Mouse (Mus musculus): ENCODE results near the gene Tas2r144.

DNA sequence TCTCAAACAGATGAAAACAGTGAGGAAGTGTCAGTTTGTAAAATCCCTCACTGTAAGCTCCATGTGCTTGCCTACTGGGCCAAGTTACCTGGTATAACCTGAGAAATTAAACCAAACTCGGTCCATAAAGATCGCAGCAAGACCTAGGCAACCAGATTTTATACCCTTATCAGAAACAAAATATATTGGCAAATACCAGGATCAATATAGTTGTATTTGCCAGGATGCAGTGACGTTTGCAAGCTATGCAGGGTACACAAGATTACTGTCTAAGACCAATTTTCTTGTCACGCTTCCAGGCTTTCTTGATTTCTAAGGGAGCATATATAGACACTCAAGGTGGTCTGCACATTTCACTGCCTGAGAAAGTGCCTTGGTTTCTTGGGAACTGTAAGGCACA is 36.7 kb downstream of the Tas2r144 start:
- TF ChIP-seq POLR2A (IDR thresholded peaks at IDR 0.05; ENCODE audit: insufficient read length, low read depth) (no peak), MAX (IDR thresholded peaks at IDR 0.05; ENCODE audit: low read depth) (no peak), MYOD1 (IDR thresholded peaks at IDR 0.05; ENCODE audit: control insufficient read depth in 1 of 3, insufficient read length in 2 of 3, low read depth in 2 of 3) (no peak), USF1 (IDR thresholded peaks at IDR 0.05; ENCODE audit: low read depth) (no peak), SRF (IDR thresholded peaks at IDR 0.05; ENCODE audit: control insufficient read depth, insufficient read length, low read depth) (no peak), MYOG (IDR thresholded peaks at IDR 0.05; ENCODE audit: control insufficient read depth in 1 of 3, insufficient read depth in 1 of 3, insufficient read length in 2 of 3, low read depth in 2 of 3) (no peak), TCF12 (IDR thresholded peaks at IDR 0.05; ENCODE audit: insufficient read depth, poor library complexity, severe bottlenecking) (no peak)

Data from myocyte (in vitro differentiated cells).